Mouse (Mus musculus): ENCODE results near the gene Rubcnl. TPM values are rescaled to one million over a fixed set of nuclear protein-coding genes. Genes with fewer than 3 reads are reported as not detected.

The Rubcnl gene
- total RNA-seq, 2 experiments from 2014 or later = 1.4 to 2.4 TPM

GRCm38 (mm10) chr14:75068430-75069112, 52.7 kb downstream of the Rubcnl start:
- ATAC-seq (replicated peaks; ENCODE audit: poor library complexity) = peak; percentile 49

DNA sequence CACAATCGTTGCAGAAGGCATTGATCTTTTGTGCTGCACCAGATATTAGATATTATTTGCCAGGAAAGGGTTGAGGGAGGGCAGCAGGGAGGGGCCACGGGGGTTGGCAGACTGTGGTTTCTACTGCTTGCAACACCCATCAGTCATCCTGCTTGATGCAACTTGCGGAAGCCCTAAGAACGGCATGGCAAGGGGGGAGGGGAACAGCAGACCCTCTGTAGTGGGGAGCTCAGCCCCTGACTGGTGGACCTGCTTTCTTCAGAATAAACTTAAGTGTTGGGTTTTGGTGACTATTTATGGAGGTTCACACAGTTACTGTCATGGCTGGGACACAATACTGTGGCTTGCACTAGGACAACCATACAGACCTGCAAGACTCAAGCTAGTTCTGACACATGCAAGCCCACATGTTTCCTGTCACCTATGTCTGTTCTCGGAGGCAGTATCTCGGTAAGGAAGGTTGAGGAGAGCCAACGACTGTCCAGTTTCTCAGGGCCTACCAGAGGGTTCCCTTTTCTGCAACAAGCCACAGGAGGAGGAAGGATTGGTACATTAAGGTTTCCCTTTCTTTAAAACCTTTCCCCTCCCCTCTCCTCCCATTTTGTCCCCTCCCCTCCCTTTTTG, 53.6 kb downstream of the Rubcnl start:
- ATAC-seq (replicated peaks; ENCODE audit: poor library complexity) = peak; percentile 81

DNA sequence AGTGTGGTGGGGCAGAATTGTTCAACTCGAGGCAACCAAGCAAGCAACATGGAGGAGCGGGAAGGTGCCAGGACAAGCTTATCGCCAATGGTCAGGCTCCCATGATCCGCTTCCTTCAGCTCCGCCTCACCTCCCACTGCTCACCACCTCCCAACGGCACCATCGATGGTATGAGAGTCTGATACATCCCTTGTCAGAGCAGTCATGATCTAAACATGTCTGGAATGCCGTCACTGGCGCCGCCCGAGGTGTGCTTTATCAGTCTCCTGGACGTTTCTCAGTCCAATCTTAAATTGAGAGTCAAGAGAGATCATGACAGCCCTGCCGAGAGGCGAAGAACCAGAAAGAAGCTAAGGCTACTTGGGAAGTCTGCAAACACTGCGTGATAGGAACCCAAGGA, 55.3 kb downstream of the Rubcnl start:
- no peak for ATAC-seq (replicated peaks; ENCODE audit: poor library complexity)

GRCm38 (mm10) chr14:75075299-75076180, 59.7 kb downstream of the Rubcnl start:
- ATAC-seq (replicated peaks; ENCODE audit: poor library complexity) = peak; percentile 54

GRCm38 (mm10) chr14:75077946-75078345, 62.1 kb downstream of the Rubcnl start:
- ATAC-seq (replicated peaks; ENCODE audit: poor library complexity) = no peak

Other genes with a start within 250 kb of the Rubcnl start
- gene Lrch1, start 68.2 kb upstream of the Rubcnl start, total RNA-seq (2015) = 12.1 and 14.3 TPM in 2 replicates
- 9.3 and 11.3 TPM in 2 replicates for gene Lrch1, start 68.2 kb upstream of the Rubcnl start, total RNA-seq (2017)
- 0.12 and 0.27 TPM in 2 replicates for gene Lrrc63, start 114.9 kb downstream of the Rubcnl start, total RNA-seq (2015)
- gene Lrrc63, start 114.9 kb downstream of the Rubcnl start, total RNA-seq (2017) = 0.17 TPM in 1 of 2 replicates, not detected in the other
- 524 and 595 TPM in 2 replicates for gene Lcp1, start 115.1 kb downstream of the Rubcnl start, total RNA-seq (2015)
- gene Lcp1, start 115.1 kb downstream of the Rubcnl start, total RNA-seq (2017) = 311 and 321 TPM in 2 replicates
- gene Cpb2, start 226.3 kb downstream of the Rubcnl start, total RNA-seq (2015) = not detected in 2 replicates
- gene Cpb2, start 226.3 kb downstream of the Rubcnl start, total RNA-seq (2017) = not detected in 2 replicates

Measured in megakaryocyte progenitor cell, adult 5-6 weeks (primary cell).